Mouse (Mus musculus): Measurements from ENCODE around the gene Olfr33. TPM values are rescaled to one million over a fixed set of nuclear protein-coding genes. Genes with fewer than 3 reads are reported as not detected.

The Olfr33 gene
- polyA plus RNA-seq, 1 experiment = not detected

DNA sequence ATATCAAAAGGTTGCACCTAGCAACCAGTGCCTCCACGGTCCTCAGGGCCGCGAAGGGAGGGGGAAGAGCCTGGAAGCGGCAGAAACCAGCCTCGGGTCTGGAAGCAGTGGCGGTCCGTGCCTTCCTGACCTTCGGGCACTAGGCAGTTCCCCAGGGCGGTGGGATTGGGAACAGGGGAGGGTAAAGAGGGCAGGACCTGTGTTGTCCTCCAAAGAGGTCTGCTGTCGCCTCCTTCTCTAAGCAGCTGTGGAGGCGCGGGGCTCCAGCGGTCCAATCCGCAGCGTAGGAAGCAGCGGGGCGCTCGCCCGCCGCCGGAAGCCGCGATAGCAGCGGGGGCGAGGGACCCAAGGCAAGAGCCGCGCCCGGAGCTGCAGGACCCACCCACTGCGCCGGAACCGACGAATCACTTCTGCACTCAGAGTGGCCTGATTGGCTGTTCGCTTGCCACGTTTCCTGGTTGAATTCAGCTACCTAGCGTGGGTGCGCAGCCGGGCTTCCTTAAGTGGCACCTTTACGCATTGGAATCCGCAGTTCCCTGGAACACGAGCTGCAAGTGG is 31.8 kb downstream of the Olfr33 start, which contains the start of gene Trim68:
Gene Trim68 (minus strand): TSS at position 384 of the 558 bp plus-strand sequence.
- H3K27me3 ChIP-seq (ENCODE audit: control insufficient read depth) = no peaks in the 10 kb centered on the region
- H3K36me3 ChIP-seq (ENCODE audit: control insufficient read depth) = no peaks in the 10 kb centered on the region
- TF ChIP-seq TAL1 (IDR thresholded peaks at IDR 0.05; ENCODE audit: low read length) = no peak
- no peak for TF ChIP-seq GATA1 (IDR thresholded peaks at IDR 0.05; ENCODE audit: low read length)
- H3K9me3 ChIP-seq (ENCODE audit: control insufficient read depth, low read length) = no peaks in the 10 kb centered on the region
- H3K4me3 ChIP-seq (replicated peaks) = peak within 1 kb of the TSS; percentile 64
- H3K4me1 ChIP-seq (ENCODE audit: control insufficient read depth) = peaks cover 6% of the 10 kb centered on the region

DNA sequence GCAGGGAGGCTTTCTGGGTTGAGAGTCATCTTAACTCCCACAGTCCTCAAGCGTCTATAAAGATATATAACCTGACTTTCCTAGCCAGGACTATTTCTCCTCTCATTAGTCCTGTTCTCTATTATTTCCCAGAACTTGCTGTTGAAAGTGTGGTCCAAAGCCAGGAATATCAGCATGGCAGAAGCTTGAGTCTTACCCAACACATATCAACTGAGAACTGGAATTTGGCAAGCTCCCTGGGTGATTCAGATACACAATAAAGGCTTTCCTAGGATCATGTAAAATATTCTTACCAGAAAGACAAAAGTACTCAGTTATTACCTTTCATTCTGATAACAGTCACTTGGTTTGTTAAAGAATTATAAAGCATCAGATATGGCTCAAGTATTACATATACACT is 37.0 kb downstream of the Olfr33 start:
- Histone ChIP-seq H3K27me3 (ENCODE audit: control insufficient read depth) (no peaks in the 10 kb centered on the region), H3K4me1 (ENCODE audit: control insufficient read depth) (peaks cover 2% of the 10 kb centered on the region), H3K36me3 (ENCODE audit: control insufficient read depth) (no peaks in the 10 kb centered on the region), H3K9me3 (ENCODE audit: control insufficient read depth, low read length) (no peaks in the 10 kb centered on the region), H3K4me3 (replicated peaks) (no peak overlapping the region)
- no peak for TF ChIP-seq TAL1 (IDR thresholded peaks at IDR 0.05; ENCODE audit: low read length)
- TF ChIP-seq GATA1 (IDR thresholded peaks at IDR 0.05; ENCODE audit: low read length) = no peak

DNA sequence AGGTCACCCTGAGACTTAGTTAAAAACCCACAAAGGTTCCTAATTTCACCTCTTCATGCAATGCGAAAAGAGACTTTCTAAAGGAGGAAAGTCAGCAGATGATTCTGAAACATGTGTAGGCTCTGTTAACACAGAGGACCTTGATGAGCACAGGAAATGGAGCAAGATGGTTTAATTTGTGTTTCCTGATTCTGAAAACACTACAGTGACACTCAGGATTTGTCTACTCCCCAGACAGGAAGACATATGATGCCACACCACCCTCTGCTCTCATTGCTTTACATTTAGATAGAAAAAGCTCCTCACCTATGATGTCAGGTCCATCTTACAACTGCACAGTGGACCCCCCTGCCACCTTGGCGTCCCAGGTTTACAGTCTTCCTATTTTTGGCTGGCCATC is 42.6 kb downstream of the Olfr33 start:
- H3K27me3 ChIP-seq (ENCODE audit: control insufficient read depth) = no peaks in the 10 kb centered on the region
- TF ChIP-seq GATA1 (IDR thresholded peaks at IDR 0.05; ENCODE audit: low read length) = no peak
- no peak for TF ChIP-seq TAL1 (IDR thresholded peaks at IDR 0.05; ENCODE audit: low read length)
- no peak overlapping the region for H3K4me3 ChIP-seq (replicated peaks)
- no peaks in the 10 kb centered on the region for H3K9me3 ChIP-seq (ENCODE audit: control insufficient read depth, low read length)
- H3K36me3 ChIP-seq (ENCODE audit: control insufficient read depth) = no peaks in the 10 kb centered on the region
- no peaks in the 10 kb centered on the region for H3K4me1 ChIP-seq (ENCODE audit: control insufficient read depth)

DNA sequence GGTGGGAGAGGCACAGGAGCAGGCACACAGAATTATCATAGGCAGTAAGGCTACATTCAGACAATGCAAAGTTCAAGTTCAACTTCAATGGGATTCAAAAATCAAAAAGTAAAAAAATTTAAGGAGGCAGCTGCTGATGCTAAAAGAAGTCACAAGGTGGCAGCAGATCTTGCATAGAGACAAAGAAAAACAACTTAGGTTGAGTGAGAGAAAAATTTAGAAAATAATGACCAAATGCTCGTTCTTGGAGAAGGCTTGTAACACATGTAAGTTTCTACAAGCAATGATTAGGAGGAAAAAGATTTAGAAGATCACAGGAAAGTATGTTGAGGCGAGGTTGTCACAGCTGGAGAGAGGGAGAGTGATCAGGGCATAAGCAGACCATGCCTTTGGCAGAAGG is 53.5 kb downstream of the Olfr33 start:
- H3K36me3 ChIP-seq (ENCODE audit: control insufficient read depth) = no peaks in the 10 kb centered on the region
- H3K4me1 ChIP-seq (ENCODE audit: control insufficient read depth) = no peaks in the 10 kb centered on the region
- no peaks in the 10 kb centered on the region for H3K27me3 ChIP-seq (ENCODE audit: control insufficient read depth)
- no peak overlapping the region for H3K4me3 ChIP-seq (replicated peaks)
- no peaks in the 10 kb centered on the region for H3K9me3 ChIP-seq (ENCODE audit: control insufficient read depth, low read length)
- TF ChIP-seq GATA1 (IDR thresholded peaks at IDR 0.05; ENCODE audit: low read length) (no peak), TAL1 (IDR thresholded peaks at IDR 0.05; ENCODE audit: low read length) (no peak)

DNA sequence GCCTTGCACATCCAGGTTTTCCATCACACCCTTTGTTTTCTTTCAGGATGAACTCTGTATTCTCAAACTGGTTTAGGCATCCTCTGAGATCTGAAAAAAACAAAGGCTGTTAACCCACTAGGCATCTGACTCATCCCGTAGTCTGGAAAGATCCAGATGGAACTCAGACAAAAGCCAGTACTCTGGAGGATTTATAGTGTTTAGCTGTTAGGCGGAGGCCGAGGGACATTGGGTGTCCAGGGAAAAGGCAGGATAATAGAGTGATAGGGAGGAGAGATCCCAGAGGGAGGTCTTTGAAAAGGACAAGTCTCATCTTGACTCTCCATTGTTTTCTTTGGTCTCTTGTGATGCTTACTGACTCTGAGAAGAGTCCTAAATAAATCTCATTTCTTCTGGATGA is 54.3 kb downstream of the Olfr33 start, which contains the start of gene Olfr556:
Gene Olfr556 (plus strand): TSS at position 301 of the 400 bp plus-strand sequence.
- no peaks in the 10 kb centered on the region for H3K27me3 ChIP-seq (ENCODE audit: control insufficient read depth)
- no peaks in the 10 kb centered on the region for H3K36me3 ChIP-seq (ENCODE audit: control insufficient read depth)

More for the DNA sequence above, 54.3 kb downstream of the Olfr33 start, which contains the start of gene Olfr556:
- H3K4me1 ChIP-seq (ENCODE audit: control insufficient read depth) = no peaks in the 10 kb centered on the region
- TF ChIP-seq TAL1 (IDR thresholded peaks at IDR 0.05; ENCODE audit: low read length) = no peak
- TF ChIP-seq GATA1 (IDR thresholded peaks at IDR 0.05; ENCODE audit: low read length) = no peak
- H3K4me3 ChIP-seq (replicated peaks) = no peak within 1 kb of the TSS
- H3K9me3 ChIP-seq (ENCODE audit: control insufficient read depth, low read length) = no peaks in the 10 kb centered on the region

Other genes with a start within 250 kb of the Olfr33 start
- not detected in 2 replicates for gene Olfr543, start 237.4 kb downstream of the Olfr33 start, polyA plus RNA-seq (2012)
- not detected in 2 replicates for gene Olfr544, start 230.8 kb downstream of the Olfr33 start, polyA plus RNA-seq (2012)
- not detected in 2 replicates for gene Olfr545, start 219.5 kb downstream of the Olfr33 start, polyA plus RNA-seq (2012)
- not detected in 2 replicates for gene Olfr547, start 184.3 kb downstream of the Olfr33 start, polyA plus RNA-seq (2012)
- not detected in 2 replicates for gene Olfr548-ps1, start 178.2 kb downstream of the Olfr33 start, polyA plus RNA-seq (2012)
- gene Olfr549, start 169.2 kb downstream of the Olfr33 start, polyA plus RNA-seq (2012) = not detected in 2 replicates
- 0.09 and 0.26 TPM in 2 replicates for gene Trim21, start 153.6 kb downstream of the Olfr33 start, polyA plus RNA-seq (2012)
- not detected in 2 replicates for gene Olfr550, start 147.6 kb downstream of the Olfr33 start, polyA plus RNA-seq (2012)
- not detected in 2 replicates for gene Olfr551, start 127.2 kb downstream of the Olfr33 start, polyA plus RNA-seq (2012)
- gene Olfr552, start 121.3 kb downstream of the Olfr33 start, polyA plus RNA-seq (2012) = not detected in 2 replicates
- not detected in 2 replicates for gene Olfr553, start 100.9 kb downstream of the Olfr33 start, polyA plus RNA-seq (2012)
- not detected in 2 replicates for gene Olfr554, start 80.6 kb downstream of the Olfr33 start, polyA plus RNA-seq (2012)
- gene Olfr555, start 60.2 kb downstream of the Olfr33 start, polyA plus RNA-seq (2012) = not detected in 2 replicates
- not detected in 2 replicates for gene Olfr556, start 54.2 kb downstream of the Olfr33 start, polyA plus RNA-seq (2012)
- gene Trim68, start 31.7 kb downstream of the Olfr33 start, polyA plus RNA-seq (2012) = 0.05 TPM in 1 of 2 replicates, not detected in the other
- not detected in 2 replicates for gene Olfr557, start 23.2 kb downstream of the Olfr33 start, polyA plus RNA-seq (2012)
- not detected in 2 replicates for gene Olfr558, start 16.9 kb downstream of the Olfr33 start, polyA plus RNA-seq (2012)
- not detected in 2 replicates for gene Olfr559, start 8.4 kb upstream of the Olfr33 start, polyA plus RNA-seq (2012)
- gene Olfr560, start 40.3 kb upstream of the Olfr33 start, polyA plus RNA-seq (2012) = not detected in 2 replicates
- 0.04 TPM in 1 of 2 replicates, not detected in the other for gene Olfr78, start 40.4 kb upstream of the Olfr33 start, polyA plus RNA-seq (2012)
- gene Olfr561, start 52.2 kb upstream of the Olfr33 start, polyA plus RNA-seq (2012) = not detected in 2 replicates
- gene Olfr564, start 84.4 kb upstream of the Olfr33 start, polyA plus RNA-seq (2012) = not detected in 2 replicates
- gene Olfr566, start 139.7 kb upstream of the Olfr33 start, polyA plus RNA-seq (2012) = not detected in 2 replicates
- gene Olfr568, start 158.1 kb upstream of the Olfr33 start, polyA plus RNA-seq (2012) = not detected in 2 replicates
- not detected in 2 replicates for gene Olfr569, start 171.8 kb upstream of the Olfr33 start, polyA plus RNA-seq (2012)
- not detected in 2 replicates for gene Olfr570, start 175.5 kb upstream of the Olfr33 start, polyA plus RNA-seq (2012)
- gene Olfr571, start 198.5 kb upstream of the Olfr33 start, polyA plus RNA-seq (2012) = not detected in 2 replicates
- gene Olfr572, start 205.3 kb upstream of the Olfr33 start, polyA plus RNA-seq (2012) = not detected in 2 replicates
- gene Olfr573-ps1, start 223.5 kb upstream of the Olfr33 start, polyA plus RNA-seq (2012) = not detected in 2 replicates
- not detected in 2 replicates for gene Olfr574, start 229.4 kb upstream of the Olfr33 start, polyA plus RNA-seq (2012)
- not detected in 2 replicates for gene Olfr575, start 239.7 kb upstream of the Olfr33 start, polyA plus RNA-seq (2012)
- gene Olfr576, start 243.6 kb upstream of the Olfr33 start, polyA plus RNA-seq (2012) = not detected in 2 replicates